Mouse (Mus musculus) neutrophil, adult 65 days (primary cell): Measurements from ENCODE around the gene Zbtb4. TPM values are rescaled to one million over a fixed set of nuclear protein-coding genes. Genes with fewer than 3 reads are reported as not detected.

ENCODE experiments used
- total RNA-seq: library from RNA; stranded (reverse); gene quantifications from 2 replicates; pipeline ENCODE4 v1.2.4, GENCODE M21; 2023

Gene Zbtb4
- total RNA-seq, result 0.70 and 1.2 TPM in 2 replicates

GRCm38 (mm10) chr11:69765221-69766125 lies at the start of gene Zbtb4:
Gene Zbtb4, plus strand, starts transcription at chr11:69765912.

DNA sequence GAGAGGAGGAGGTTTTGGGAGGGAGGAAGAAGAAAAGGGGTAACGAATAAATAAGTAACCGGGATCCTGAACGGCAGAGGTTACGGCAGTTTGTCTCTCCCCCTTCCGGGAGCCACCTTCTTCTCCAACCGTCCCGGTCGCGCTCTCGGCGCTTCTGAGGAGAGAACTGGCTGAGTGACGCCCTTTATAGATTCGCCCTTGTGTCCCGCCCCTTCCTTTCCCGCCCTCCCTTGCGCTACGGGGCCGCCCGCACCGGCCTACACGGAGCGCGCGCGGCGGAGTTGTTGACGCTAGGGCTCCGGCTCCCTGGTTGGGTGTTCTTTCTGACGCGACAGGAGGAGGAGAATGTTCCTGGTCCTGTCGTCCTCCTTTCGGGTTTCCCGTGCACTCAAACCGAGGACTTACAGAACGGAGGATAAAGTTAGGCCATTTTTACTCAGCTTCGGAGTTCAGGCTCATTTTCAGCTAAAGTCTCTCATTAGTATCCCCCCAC lies 7.2 kb upstream of the Zbtb4 start, which contains the start of gene Polr2a:
TSS of gene Polr2a (minus strand) at position 160 of the 493 bp plus-strand sequence.

GRCm38 (mm10) chr11:69761868-69762267 lies 3.8 kb upstream of the Zbtb4 start, which contains the start of gene Slc35g3:
Gene Slc35g3, minus strand, starts transcription at chr11:69761968.

GRCm38 (mm10) chr11:69795168-69795982 lies 29.7 kb downstream of the Zbtb4 start, which contains the start of gene Chrnb1:
Gene Chrnb1, minus strand, starts transcription at chr11:69795943.

DNA sequence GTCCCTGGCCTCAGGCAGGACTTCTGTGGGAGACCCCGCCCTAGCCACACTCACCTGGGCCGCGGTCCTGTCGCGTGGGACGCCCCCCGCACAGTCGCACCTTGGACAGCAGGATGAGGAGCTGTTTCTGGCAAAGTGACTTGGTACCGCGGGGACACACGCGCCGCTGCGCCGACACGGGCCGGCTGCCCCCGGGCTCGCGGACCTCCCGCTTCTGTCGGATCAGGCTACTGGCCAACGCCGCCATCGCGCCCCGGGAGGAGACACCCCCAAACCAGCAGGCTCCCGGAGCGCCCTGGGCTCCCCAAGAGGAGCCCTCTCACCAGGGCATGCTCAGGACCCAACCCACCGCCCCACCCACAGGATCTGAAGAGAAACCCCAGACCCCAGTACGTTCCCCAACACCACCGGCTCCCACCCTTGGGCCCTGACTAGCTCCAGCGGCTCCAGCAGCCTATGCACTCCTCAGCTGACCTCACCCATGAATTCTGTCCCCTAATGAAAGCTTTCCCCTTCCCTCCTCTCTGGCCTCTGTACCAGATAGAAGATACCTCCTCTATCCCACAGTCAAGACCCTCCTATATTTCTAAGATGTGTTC lies 35.8 kb downstream of the Zbtb4 start, which contains the start of gene Fgf11:
TSS of gene Fgf11 (minus strand) at position 479 of the 599 bp plus-strand sequence.

GRCm38 (mm10) chr11:69804972-69805909 lies 39.5 kb downstream of the Zbtb4 start, which contains the start of gene Tmem102:
Gene Tmem102, minus strand, starts transcription at chr11:69805624.

GRCm38 (mm10) chr11:69815155-69815554 lies 49.4 kb downstream of the Zbtb4 start, which contains the start of gene Gm39566:
Gene Gm39566, minus strand, starts transcription at chr11:69815298.

DNA sequence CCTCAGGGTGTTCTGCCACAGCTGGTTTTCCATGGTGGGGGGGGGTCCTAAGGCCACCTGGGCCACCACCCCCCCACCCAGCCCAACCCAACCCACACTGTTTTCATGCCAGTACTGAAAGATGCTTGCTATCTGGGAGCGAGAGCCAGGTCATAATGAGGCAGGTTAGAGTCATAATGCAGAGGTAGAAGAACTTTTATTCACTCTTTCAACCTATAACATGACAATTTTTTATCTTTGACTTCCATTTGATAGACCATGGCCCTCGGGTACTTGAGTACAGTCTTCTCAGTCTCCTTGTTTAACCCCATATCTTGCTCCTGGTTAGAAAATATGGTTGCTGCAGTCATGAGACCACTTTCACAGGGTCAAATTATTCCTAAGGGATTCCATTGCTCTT lies 52.7 kb downstream of the Zbtb4 start, which contains the start of gene Spem2:
TSS of gene Spem2 (minus strand) at position 101 of the 400 bp plus-strand sequence.

DNA sequence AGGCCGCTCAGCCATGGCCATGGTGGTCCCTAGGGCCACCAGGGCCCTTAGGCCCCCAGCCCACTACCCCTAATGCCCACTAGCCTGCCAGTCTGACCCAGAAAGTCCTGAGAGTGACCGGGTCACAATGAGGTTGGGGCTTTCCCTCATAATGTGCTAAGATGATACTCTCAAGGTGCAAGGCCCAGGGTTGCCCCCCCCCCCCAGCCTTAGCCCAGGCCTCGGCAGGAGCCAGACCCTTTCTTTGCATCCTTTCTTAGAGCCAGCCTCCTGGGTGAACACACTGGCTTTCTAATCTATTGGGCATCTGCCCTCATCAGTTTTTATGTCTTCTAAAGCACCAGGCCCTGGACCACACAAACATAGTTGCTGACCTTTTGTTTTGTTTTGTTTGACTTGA lies 56.4 kb downstream of the Zbtb4 start, which contains the start of gene Spem1:
TSS of gene Spem1 (minus strand) at position 101 of the 400 bp plus-strand sequence.

Other genes with a start within 250 kb of the Zbtb4 start
- gene Dnah2, start 216.8 kb upstream of the Zbtb4 start, total RNA-seq, result 2.1 and 6.3 TPM in 2 replicates
- 0.23 and 0.28 TPM in 2 replicates for gene Efnb3, start 205.7 kb upstream of the Zbtb4 start, total RNA-seq
- 9.3 and 11.2 TPM in 2 replicates for gene Wrap53, start 185.7 kb upstream of the Zbtb4 start, total RNA-seq
- gene Trp53, start 185.6 kb upstream of the Zbtb4 start, total RNA-seq, result 33.7 and 43.7 TPM in 2 replicates
- not detected in 2 replicates for gene Atp1b2, start 160.0 kb upstream of the Zbtb4 start, total RNA-seq
- not detected in 2 replicates for gene Shbg, start 148.0 kb upstream of the Zbtb4 start, total RNA-seq
- gene Sat2, start 143.9 kb upstream of the Zbtb4 start, total RNA-seq, result not detected in 2 replicates
- gene Fxr2, start 132.9 kb upstream of the Zbtb4 start, total RNA-seq, result 43.9 and 65.2 TPM in 2 replicates
- 0.95 TPM in 1 of 2 replicates, not detected in the other for gene Sox15, start 110.6 kb upstream of the Zbtb4 start, total RNA-seq
- 67.2 and 77.6 TPM in 2 replicates for gene Mpdu1, start 103.3 kb upstream of the Zbtb4 start, total RNA-seq
- gene Cd68, start 99.8 kb upstream of the Zbtb4 start, total RNA-seq, result 79.5 and 104 TPM in 2 replicates
- gene Eif4a1, start 93.5 kb upstream of the Zbtb4 start, total RNA-seq, result 525 and 565 TPM in 2 replicates
- gene Senp3, start 83.8 kb upstream of the Zbtb4 start, total RNA-seq, result 77.3 and 91.6 TPM in 2 replicates
- gene Tnfsf13, start 80.1 kb upstream of the Zbtb4 start, total RNA-seq, result 10.0 and 11.1 TPM in 2 replicates
- 7.3 and 8.2 TPM in 2 replicates for gene Tnfsf12, start 70.1 kb upstream of the Zbtb4 start, total RNA-seq
- 1.4 and 4.9 TPM in 2 replicates for gene Tnfsfm13, start 69.8 kb upstream of the Zbtb4 start, total RNA-seq
- 74.6 and 76.6 TPM in 2 replicates for gene Polr2a, start 7.3 kb upstream of the Zbtb4 start, total RNA-seq
- not detected in 2 replicates for gene Slc35g3, start 3.9 kb upstream of the Zbtb4 start, total RNA-seq
- 0.54 and 1.0 TPM in 2 replicates for gene Chrnb1, start 30.0 kb downstream of the Zbtb4 start, total RNA-seq
- gene Fgf11, start 35.9 kb downstream of the Zbtb4 start, total RNA-seq, result not detected in 2 replicates
- not detected in 2 replicates for gene Tmem102, start 39.7 kb downstream of the Zbtb4 start, total RNA-seq
- not detected in 2 replicates for gene Gm39566, start 49.4 kb downstream of the Zbtb4 start, total RNA-seq
- not detected in 2 replicates for gene Spem2, start 52.6 kb downstream of the Zbtb4 start, total RNA-seq
- not detected in 2 replicates for gene Spem1, start 56.3 kb downstream of the Zbtb4 start, total RNA-seq
- 0.88 and 1.8 TPM in 2 replicates for gene Nlgn2, start 71.9 kb downstream of the Zbtb4 start, total RNA-seq
- gene Tmem256, start 72.6 kb downstream of the Zbtb4 start, total RNA-seq, result 76.0 and 86.7 TPM in 2 replicates
- 26.2 and 36.2 TPM in 2 replicates for gene Plscr3, start 80.5 kb downstream of the Zbtb4 start, total RNA-seq
- gene Tnk1, start 92.8 kb downstream of the Zbtb4 start, total RNA-seq, result not detected in 2 replicates
- 0.84 TPM in 1 of 2 replicates, not detected in the other for gene Tmem95, start 112.1 kb downstream of the Zbtb4 start, total RNA-seq
- 6.8 TPM in 2 replicates for gene Kctd11, start 115.5 kb downstream of the Zbtb4 start, total RNA-seq
- gene Acap1, start 129.6 kb downstream of the Zbtb4 start, total RNA-seq, result 262 and 323 TPM in 2 replicates
- gene 2810408A11Rik, start 135.1 kb downstream of the Zbtb4 start, total RNA-seq, result 1.2 and 2.6 TPM in 2 replicates
- 17.7 and 25.0 TPM in 2 replicates for gene Neurl4, start 135.2 kb downstream of the Zbtb4 start, total RNA-seq
- 71.0 and 76.8 TPM in 2 replicates for gene Gps2, start 148.0 kb downstream of the Zbtb4 start, total RNA-seq
- 429 and 447 TPM in 2 replicates for gene Eif5a, start 156.0 kb downstream of the Zbtb4 start, total RNA-seq
- not detected in 2 replicates for gene Ybx2, start 169.9 kb downstream of the Zbtb4 start, total RNA-seq
- 0.20 TPM in 1 of 2 replicates, not detected in the other for gene Slc2a4, start 182.3 kb downstream of the Zbtb4 start, total RNA-seq
- gene Cldn7, start 198.9 kb downstream of the Zbtb4 start, total RNA-seq, result not detected in 2 replicates
- 57.0 and 90.8 TPM in 2 replicates for gene Ctdnep1, start 215.2 kb downstream of the Zbtb4 start, total RNA-seq
- 24.6 and 25.4 TPM in 2 replicates for gene Elp5, start 216.6 kb downstream of the Zbtb4 start, total RNA-seq
- gene Gabarap, start 225.2 kb downstream of the Zbtb4 start, total RNA-seq, result 585 and 586 TPM in 2 replicates
- 41.1 and 46.0 TPM in 2 replicates for gene Phf23, start 229.9 kb downstream of the Zbtb4 start, total RNA-seq
- 18.1 and 19.3 TPM in 2 replicates for gene Dvl2, start 234.7 kb downstream of the Zbtb4 start, total RNA-seq
- 41.4 and 52.4 TPM in 2 replicates for gene Acadvl, start 249.5 kb downstream of the Zbtb4 start, total RNA-seq